Mouse (Mus musculus) gastrocnemius, adult 18-20 months (tissue): ENCODE measurements around the gene Camk1d. TPM values are rescaled to one million over a fixed set of nuclear protein-coding genes. Genes with fewer than 3 reads are reported as not detected.

Experiments used
- DNase-seq: peaks from one replicate; pipeline ENCODE4 v3.0.0; 2021; ENCODE audit warnings: low spot score
- total RNA-seq, 2 experiments: library from RNA; stranded (reverse); gene quantifications; 2 replicates each; pipeline ENCODE4 v1.2.3; 2021

Camk1d gene
- total RNA-seq, 2 experiments from 2014 or later = 0.82 to 2.0 TPM

DNA sequence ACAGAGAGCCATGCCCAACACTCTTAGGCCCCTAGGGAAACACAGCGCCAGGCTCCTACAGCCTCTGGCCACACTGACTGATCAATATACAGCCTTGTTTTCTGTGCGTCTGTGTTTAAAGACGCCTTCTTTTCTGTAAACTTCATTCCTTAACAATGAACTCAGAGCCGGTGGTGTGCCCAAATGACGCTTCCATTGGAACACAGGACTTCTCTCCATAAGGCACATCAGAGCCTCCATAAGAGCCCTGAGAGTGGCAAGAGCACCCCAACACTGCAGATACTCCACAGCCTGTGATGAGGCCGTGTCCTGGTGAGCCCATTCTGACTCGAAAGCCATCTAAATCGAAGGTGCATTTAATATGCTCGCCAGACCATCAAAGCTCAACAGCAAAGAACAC is 50.8 kb downstream of the Camk1d start:
- no peak for DNase-seq

DNA sequence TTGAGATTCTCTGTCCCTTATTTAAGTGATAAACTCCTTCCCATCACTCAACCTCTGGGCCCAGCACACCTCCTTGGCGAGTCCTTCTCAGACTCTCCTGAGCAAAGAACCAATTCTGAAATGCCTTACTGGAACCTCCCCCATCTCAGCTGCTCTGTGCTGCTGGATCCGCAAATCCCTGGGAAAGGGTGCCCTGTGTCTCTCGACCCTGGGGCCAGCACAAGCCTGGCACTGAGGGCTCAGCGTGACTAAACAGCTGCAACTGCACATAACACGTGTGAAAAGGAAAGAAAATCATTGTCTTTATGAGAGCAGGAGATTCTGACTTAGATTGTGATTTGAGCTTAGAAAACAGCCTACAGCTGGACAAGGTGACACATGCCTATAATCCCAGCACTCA is 52.4 kb downstream of the Camk1d start:
- DNase-seq = no peak

- DNase-seq = no peak
Observed at GRCm38 (mm10) chr2:5658000-5658399, 56.3 kb downstream of the Camk1d start.

DNA sequence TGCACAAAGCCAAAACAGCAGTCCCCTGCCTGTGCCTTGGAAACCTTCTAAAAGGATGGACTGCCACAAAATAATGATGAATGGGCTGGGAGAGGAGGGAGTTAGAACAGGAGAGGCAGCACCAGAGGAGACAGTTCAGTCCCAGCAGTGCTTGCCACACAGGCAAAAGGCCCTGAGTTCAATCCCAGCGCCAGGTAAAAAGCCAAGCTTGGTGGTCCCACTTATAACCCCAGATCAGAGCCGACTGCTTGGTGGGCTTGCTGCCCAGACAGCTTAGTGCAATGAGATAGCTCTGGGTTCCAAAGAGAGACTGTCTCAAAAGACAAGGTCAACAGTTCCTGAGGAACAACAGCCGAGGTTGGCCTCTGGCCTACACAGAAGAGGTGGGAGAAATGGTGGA is 58.0 kb downstream of the Camk1d start:
- DNase-seq = no peak

GRCm38 (mm10) chr2:5652071-5652470 is 62.2 kb downstream of the Camk1d start:
- no peak for DNase-seq

- DNase-seq = no peak
Observed at GRCm38 (mm10) chr2:5651285-5651870, 62.9 kb downstream of the Camk1d start.

DNA sequence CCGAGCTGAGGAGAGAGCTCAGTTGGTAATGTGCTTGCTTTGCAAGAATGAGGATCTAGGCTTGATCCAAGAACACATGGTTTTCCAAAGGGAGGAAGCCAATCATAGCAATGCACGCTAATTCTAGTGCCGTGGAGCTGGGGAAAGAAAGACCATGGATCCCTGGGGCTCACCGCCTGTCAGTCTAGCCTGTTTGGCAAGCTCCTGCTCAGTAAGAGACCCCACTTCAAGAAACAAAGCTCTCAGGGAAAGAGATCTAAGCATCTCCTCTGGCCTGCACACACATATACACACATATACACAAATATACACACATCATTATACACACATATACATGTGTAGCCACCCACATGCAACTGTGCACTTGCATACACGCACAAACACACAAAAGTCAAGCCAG is 65.1 kb downstream of the Camk1d start:
- no peak for DNase-seq

DNA sequence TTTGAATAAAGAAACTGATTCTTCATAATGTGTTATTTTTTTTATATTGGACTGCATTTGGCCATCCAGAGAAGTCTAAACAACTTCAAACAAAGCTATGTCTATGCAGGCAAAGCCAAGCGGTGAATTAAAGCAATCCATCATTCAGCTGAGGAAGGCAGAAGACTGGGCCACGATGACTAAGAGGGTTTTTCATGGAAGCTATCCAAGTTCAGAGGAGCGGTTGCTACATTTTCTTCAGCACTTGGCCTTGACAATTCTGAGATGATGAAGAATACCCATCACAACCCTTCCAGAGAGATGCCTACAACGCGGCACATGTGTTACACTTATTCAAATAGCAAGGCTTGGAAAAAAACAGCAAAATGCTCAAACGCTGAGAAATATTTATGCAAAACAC is 65.6 kb downstream of the Camk1d start:
- peak; percentile 17 for DNase-seq

DNA sequence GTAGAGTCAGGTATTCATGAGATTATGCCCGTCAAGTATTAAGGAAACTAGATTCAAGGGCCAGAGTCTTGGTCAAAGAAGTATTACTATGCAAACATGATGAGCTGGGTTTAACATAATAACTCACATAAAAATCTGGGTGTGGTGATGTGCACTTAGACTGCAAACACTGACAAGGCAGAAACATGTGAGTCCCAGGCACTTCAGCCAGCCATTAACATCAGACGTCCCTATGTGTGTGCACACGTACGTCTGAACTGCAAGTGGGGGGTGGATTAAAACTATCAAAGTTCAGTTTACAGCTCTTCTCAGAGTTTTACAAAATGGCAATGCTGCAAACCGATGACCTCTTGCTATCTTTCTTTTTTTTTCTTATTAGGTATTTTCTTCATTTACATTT is 68.0 kb downstream of the Camk1d start:
- DNase-seq = no peak

GRCm38 (mm10) chr2:5645584-5645983 is 68.7 kb downstream of the Camk1d start:
- peak; percentile 24 for DNase-seq

DNA sequence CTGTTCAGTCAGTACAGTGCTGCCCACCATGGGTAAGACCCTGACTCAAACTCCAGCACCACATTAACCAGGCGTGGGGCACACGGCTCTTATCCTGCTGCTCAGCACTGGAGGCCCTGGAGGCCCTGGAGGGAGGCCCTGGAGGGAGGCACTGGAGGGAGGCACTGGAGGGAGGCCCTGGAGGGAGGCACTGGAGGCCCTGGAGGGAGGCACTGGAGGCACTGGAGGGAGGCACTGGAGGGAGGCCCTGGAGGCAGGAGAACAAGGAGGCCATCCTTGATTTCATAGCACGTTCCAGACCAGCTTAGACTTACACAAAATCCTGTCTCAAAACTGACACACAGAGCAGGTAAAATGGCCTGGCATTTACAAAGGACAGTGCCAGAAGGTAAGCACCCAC is 70.4 kb downstream of the Camk1d start:
- no peak for DNase-seq

DNA sequence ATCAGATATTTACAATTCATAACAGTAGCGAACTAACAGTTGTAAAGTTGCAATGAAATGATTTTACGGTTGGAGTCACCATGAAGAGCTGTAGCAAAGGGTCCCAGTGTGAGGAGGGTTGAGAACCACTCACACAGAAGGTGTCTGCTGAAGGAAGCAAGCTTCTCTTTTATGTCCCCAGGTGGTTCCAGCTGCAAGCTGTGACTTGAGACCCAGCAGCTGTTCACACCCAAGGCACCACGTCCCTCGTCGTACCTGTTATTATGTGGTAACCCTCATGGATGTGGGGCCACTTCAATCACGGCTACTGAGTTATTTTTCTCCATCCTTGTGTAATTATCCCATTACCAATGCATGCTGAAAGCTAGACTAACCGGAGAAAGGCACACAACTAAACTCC is 71.1 kb downstream of the Camk1d start:
- no peak for DNase-seq

DNA sequence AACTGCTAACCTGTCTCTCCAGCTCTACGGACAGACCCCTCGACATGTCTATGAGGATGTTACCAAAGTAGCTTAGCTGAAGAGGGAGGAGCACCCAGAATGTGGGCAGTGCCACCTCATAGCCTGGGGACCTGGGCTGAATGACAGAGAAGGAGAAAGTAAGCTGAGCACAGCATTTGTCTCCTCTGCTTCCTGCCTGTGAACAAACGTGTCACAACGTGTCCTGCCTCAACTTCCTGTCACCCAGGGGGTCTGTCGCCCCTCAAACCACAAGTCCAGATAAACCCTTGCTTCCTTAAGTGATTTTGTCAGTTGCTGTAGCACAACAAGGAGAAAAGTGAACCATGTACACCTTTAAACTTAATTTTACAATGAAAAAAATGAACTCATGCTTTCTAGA is 71.7 kb downstream of the Camk1d start:
- no peak for DNase-seq

- DNase-seq = no peak
Observed at GRCm38 (mm10) chr2:5641678-5642077, 72.6 kb downstream of the Camk1d start.

GRCm38 (mm10) chr2:5640586-5640985 is 73.7 kb downstream of the Camk1d start:
- no peak for DNase-seq

- DNase-seq = peak; percentile 43
Observed at GRCm38 (mm10) chr2:5636801-5637742, 77.2 kb downstream of the Camk1d start.

- DNase-seq = no peak
Observed at GRCm38 (mm10) chr2:5632355-5632684, 82.0 kb downstream of the Camk1d start.

GRCm38 (mm10) chr2:5631676-5632354 is 82.5 kb downstream of the Camk1d start:
- no peak for DNase-seq

- no peak for DNase-seq
Observed at GRCm38 (mm10) chr2:5630710-5631109, 83.6 kb downstream of the Camk1d start.

- DNase-seq = no peak
Observed at GRCm38 (mm10) chr2:5624379-5624778, 89.9 kb downstream of the Camk1d start.

- no peak for DNase-seq
Observed at GRCm38 (mm10) chr2:5618361-5618896, 95.9 kb downstream of the Camk1d start.

DNA sequence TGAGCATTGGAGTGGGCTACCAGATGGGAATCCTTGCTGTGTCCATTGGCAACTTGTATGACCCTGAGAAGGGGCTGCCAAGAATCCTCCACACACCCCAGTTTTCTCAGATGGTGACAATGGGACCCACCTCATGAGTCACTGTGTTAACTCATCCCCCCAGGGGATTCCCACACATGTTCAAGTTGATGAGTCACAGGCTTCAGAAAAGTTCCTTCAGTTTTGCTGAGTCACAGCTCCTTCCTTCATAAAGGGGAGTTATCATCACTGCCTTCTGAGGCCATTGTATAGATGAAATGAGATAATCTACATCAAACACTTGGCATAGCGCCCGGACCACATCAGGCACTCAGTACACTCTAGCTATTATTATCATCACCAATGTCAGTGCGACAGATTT is 99.4 kb downstream of the Camk1d start:
- DNase-seq = peak; percentile 79
